Mouse (Mus musculus) heart, adult 8-10 months (tissue): ENCODE results near the gene 1110017D15Rik. TPM values are rescaled to one million over a fixed set of nuclear protein-coding genes. Genes with fewer than 3 reads are reported as not detected.
A peak's percentile ranks its signal among the peaks of the same experiment; 100 is the strongest.

ENCODE experiments used
- DNase-seq: peaks from one replicate; pipeline ENCODE4 v3.0.0; 2022; ENCODE audit warnings: low spot score
- total RNA-seq, 4 experiments: library from RNA; stranded (reverse); gene quantifications; 2 replicates each; pipeline ENCODE4 v1.2.4; 2022

1110017D15Rik gene
- total RNA-seq, 4 experiments from 2014 or later = 0.41 TPM; not detected in 3

DNA sequence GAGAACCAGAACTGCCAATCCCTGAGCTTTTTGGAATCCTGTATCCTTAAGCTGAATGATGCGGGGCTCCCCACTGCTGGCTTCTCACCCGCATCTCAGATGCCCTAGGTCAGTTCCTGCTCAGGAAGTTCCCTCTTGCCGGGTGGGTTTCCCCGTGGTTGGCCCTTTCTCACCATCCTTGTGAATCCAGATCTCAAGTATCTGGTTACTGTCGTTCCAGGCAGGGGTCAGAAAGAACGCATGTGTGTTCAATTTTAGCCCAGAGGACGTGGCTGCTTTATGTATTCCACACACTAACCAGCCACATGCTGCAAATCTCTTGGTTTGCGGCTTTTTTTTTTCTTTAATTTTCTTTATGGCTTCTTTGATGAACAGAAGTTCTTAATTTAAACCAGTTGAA lies 3.4 kb downstream of the 1110017D15Rik start:
- DNase-seq = no peak

- no peak for DNase-seq
These were observed 3.8 kb downstream of the 1110017D15Rik start for GRCm38 (mm10) chr4:41513309-41513708.

DNA sequence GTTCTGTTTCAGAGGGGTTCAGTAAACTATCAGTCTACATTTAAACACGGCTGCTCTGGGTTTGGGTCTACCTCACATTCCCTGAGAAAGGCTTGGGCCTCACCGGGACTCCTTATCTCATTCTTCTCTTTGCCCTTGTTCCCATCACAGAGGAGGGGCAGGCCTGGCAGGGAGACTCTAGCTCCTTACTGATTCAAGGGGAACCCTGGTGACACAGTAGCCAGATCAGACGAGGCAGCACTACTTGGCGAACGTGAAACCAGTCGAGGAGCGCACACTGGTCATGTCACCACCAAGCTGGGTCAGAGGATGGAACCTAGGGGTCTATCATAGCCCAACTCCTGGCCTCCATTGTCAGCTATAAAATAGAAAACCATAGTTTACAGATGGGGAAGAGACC lies 9.1 kb downstream of the 1110017D15Rik start:
- no peak for DNase-seq

GRCm38 (mm10) chr4:41507326-41507924 lies 9.7 kb downstream of the 1110017D15Rik start:
- no peak for DNase-seq

GRCm38 (mm10) chr4:41506906-41507305 lies 10.2 kb downstream of the 1110017D15Rik start:
- DNase-seq = peak; percentile 83

DNA sequence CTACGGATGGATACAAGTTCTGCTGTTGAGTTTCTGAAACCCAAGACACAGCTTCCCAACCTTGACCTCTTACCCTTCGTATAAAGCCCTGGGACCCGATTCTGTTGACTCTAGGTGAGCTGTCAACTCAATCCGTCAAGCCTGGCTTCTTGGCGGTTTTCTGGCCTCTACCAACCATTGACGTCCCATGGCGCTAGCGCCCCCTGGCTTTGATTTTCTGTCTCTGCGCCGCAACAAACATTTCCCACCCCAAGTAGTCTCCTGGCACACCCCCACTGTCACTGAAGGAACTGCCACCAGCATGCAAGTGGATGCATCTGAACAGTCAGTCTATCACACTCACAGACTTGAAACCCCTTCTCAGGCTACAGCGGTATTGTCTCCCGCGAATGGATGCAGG lies 11.0 kb downstream of the 1110017D15Rik start:
- no peak for DNase-seq

GRCm38 (mm10) chr4:41505131-41505551 lies 12.0 kb downstream of the 1110017D15Rik start:
- DNase-seq = peak; percentile 22

DNA sequence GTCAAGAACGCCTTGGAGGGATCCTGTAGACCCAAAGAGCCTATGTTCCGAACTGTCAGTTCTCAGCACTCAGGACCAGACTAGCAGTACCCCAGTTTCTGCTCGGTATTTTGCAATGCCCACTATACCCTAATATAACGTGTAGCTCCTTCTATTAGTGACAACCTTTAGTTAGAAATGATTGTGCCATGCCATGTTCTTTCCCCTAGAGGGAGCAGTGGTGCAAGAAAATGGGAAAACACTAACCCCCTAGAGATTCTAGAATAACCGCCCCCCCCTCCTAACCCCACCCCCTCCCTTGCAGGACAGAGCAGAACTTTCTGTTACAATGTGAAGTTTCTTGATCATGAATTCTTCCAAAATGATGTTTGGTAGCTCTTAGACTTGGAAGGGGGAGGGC lies 12.8 kb downstream of the 1110017D15Rik start:
- DNase-seq = no peak

- peak; percentile 96 for DNase-seq
These were observed 14.1 kb downstream of the 1110017D15Rik start, which contains the start of gene AI464131 for GRCm38 (mm10) chr4:41502986-41503412. Gene AI464131, minus strand, starts transcription at chr4:41503076.

DNA sequence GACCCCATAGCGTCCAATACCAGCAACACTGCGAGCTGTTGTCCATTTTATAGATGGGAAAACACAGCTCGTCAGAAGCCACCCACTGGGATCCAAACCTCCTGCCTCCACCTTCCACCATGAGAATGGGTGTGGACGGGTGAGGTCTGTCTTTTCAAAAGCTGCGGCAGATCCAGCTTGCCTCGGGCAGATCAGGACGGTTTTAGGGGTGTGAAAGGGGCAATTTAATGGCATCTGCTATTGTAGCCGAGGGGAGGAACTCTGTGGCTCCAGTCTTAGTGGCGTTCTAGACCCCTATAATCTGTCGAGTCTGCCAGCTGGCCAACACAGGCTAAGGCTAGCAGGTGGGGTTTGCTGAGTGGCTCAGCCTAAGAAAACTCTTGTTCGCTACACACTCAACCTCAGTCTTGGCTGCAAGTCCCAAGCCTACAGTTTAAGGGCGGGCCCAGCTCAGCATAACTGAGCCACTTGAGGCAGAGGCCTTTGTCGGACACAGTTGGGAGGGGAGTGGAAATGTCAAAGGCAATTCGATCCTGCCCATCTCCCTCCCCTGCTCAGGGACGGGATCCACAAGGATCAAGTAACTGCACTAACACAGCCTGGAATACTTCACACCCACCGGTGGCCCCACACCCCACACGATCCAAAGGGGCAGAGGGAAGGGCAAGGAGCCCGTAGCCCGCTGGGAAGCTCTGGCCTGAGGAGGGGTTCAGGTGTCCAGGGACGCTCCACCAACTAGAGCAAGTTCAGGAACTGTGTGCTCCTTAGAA lies 14.8 kb downstream of the 1110017D15Rik start:
- no peak for DNase-seq

DNA sequence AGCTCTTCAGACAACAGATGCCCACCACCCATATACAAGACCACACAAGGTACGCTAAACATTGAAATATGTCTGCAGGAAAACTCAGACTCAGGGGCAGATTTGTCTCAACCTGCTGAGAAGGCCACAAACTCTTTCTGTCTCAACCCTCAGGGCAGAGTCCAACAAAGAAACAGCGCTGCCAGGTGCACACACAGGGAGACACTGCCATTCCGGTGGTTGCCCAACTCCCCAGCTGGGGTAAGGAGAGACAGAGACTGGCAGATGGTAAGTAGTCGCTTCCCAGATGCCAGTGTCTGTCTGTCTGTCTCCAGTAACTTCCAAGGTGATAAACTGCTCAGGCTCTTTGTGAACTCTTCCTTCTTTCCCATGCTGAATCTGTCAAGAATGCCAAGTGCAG lies 16.3 kb downstream of the 1110017D15Rik start:
- DNase-seq = no peak

DNA sequence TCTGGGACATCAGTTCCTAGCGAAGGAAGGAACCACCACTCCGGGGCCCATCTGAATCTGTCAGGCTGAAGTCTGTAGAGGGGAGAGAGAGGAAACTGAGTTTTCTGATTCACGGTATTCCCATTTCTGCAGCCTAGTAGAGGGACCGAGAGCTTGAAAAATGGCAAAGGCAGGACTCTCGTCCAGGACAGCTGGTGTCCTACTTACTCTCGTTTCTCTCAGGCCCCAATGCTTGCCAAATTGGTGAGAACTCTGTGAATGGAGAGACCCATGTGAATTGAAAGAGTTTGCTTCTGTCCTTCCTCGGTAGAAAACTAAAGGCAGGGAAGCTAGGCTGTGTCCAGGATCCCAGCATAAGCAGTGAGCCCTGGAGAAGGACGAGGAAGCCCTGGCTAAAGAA lies 17.5 kb downstream of the 1110017D15Rik start:
- no peak for DNase-seq

DNA sequence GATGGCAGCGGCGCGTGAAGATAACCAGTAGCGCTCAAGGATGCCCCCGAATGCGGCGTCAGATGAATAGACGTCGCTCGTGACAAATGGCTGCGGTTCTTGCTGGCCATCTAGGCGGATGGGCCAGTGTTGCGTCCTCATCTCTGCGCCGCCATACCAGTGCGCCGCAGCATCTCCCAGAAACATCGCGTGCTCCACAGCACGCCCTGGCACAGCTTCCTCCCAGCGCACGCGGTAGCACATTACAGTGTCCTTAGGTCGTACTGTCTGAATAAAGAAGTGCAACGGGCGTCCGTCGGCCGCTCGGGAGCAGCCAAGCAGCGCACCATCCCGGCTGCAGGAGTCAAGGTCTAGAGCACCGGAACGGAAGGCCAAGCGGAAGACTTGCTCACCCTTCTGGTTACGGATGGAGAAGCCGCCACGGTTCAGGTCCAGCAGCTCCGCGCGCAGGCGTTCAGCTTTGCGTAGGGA lies 18.2 kb downstream of the 1110017D15Rik start:
- DNase-seq = no peak

GRCm38 (mm10) chr4:41497995-41498845 lies 18.9 kb downstream of the 1110017D15Rik start:
- DNase-seq = no peak

- no peak for DNase-seq
These were observed 19.6 kb downstream of the 1110017D15Rik start for GRCm38 (mm10) chr4:41497579-41497978.

DNA sequence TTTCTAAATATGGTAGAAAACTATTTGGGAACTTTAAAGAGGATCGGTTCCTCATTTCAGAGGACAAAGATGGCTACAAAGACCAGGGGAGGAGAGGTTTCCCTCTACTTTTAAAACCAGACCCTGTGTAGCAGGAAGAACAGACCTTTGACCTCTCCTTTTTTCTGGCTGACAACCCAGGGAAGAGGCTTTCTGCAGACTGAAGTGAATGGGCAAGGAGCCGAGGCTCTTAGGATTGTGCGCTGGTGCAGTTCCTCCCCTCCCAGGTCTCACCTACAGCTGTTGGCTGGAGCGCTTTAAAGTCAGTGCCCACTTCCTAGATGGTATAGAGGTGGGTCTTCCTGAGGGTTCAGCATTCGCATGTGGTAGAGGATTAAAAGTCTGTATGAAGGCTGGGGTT lies 20.1 kb downstream of the 1110017D15Rik start:
- DNase-seq = no peak

- no peak for DNase-seq
These were observed 21.3 kb downstream of the 1110017D15Rik start for GRCm38 (mm10) chr4:41495850-41496249.

- DNase-seq = no peak
These were observed 22.1 kb downstream of the 1110017D15Rik start for GRCm38 (mm10) chr4:41495076-41495475.

DNA sequence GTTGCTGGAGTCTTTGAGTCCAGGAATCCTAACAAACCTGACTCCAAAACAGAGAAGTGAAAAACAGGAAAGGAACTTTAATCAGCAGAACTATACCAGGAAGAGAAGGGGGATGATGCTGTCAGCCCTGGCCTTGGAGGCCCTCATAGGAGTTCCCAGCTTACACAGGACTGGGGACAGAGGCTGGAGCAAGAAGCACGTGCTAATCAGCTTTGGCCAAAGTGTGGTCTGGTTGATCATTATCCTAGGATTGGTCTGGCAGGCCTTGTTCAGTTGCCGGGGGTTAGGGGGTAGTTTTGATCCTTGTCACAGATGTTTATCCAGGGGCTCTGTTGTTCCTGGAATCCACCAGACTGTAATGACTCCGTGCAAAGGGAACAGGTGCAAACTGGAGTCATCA lies 22.8 kb downstream of the 1110017D15Rik start:
- DNase-seq = no peak

DNA sequence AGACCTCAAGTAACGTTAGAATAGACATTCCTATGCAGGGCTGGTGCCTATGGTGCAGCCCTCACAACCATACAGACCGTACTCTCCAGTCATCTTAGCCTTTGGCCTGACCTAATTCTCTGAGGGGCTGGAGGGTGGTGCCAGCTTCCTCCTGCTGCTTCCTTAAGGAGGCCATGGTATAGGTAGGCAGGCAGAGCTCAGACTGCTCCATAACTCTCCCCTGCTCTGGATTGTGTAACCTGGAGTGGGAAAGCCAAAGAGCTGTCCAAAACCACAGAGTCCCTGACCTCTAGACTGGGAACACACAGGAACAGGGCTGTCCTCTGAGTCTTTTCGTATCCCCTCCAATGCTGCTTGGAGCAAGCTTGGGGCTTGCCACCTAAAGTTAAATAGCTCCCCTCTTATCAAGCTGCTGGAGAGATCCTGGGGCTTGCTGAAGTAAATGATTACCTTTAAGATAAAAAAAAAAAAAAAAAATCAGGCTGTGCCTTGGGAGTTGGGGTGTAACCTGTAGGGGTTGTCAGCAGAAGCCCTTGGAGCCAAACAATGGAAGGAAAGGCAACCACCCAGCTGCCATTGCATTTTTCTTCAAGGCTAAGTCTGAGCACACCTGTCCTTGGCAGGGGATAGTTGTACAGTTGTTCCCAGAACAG lies 23.5 kb downstream of the 1110017D15Rik start:
- no peak for DNase-seq

- DNase-seq = no peak
These were observed 24.2 kb downstream of the 1110017D15Rik start for GRCm38 (mm10) chr4:41492951-41493350.
